Mouse (Mus musculus) G1E (cell line): ENCODE results near the gene Pet117.

Experiments used
- CTCF ChIP-seq: IDR thresholded peaks from 2 replicates; pipeline ENCODE4 v1.5.1; 2012; ENCODE audit warnings: low read depth, low read length, inconsistent platforms, mixed read lengths
- POLR2AphosphoS5 ChIP-seq: IDR thresholded peaks from 2 replicates; pipeline ENCODE4 v1.6.1; 2012; ENCODE audit warnings: low read depth, low read length, inconsistent platforms; ENCODE audit not compliant: insufficient replicate concordance

DNA sequence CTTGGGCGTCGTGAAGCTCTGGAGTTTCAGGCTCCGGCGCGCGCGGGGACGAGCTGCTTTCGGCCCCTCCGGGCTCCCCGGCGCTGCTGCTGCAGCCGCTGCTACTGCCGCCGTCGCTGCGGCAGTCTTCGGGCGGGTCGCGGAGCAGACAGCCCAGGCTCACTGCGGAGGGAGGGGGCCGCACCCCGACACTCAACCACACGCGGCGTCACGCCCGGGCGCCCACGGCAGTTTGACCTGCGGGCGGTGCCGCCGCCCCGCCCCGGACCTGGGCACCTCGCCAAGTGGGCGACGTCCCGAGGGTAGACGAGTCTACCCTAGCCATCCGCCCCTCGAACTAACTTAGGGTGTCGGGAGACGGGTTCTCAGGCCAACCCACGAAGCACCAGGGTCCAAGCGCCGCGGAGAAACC, 37.8 kb upstream of the Pet117 start:
- no peak for TF ChIP-seq CTCF
- TF ChIP-seq POLR2AphosphoS5, result no peak
